Mouse (Mus musculus) neural tube, embryonic 14.5 days (tissue): ENCODE measurements around the gene Cit. TPM values are rescaled to one million over a fixed set of nuclear protein-coding genes. Genes with fewer than 3 reads are reported as not detected.

Source experiments
- ATAC-seq: fragments of 200-750 bp; cut with Nextera tagmentation; 2 replicates; pipeline ENCODE4 v1.8.0; 2017; ENCODE audit warnings: low read depth, mild to moderate bottlenecking, moderate TSS enrichment, moderate library complexity
- H3K27ac ChIP-seq: fragments of 300-500 bp; sonication (generic); 2 replicates; pipeline ENCODE4 v1.5.1; 2014; ENCODE audit warnings: low read depth, mild to moderate bottlenecking, control low read depth, low read length, moderate library complexity, mixed read lengths
- H3K27me3 ChIP-seq: fragments of 300-500 bp; sonication (generic); 2 replicates; pipeline ENCODE4 v1.6.1; 2014; ENCODE audit warnings: low read length; ENCODE audit not compliant: control insufficient read depth, insufficient read depth
- H3K36me3 ChIP-seq: fragments of 300-500 bp; sonication (generic); 2 replicates; pipeline ENCODE4 v1.6.1; 2014; ENCODE audit warnings: low read length, mixed read lengths; ENCODE audit not compliant: control insufficient read depth, insufficient read depth
- H3K4me1 ChIP-seq: fragments of 300-500 bp; sonication (generic); 2 replicates; pipeline ENCODE4 v1.6.1; 2014; ENCODE audit warnings: low read length; ENCODE audit not compliant: control insufficient read depth, insufficient read depth
- H3K4me2 ChIP-seq: fragments of 300-500 bp; sonication (generic); 2 replicates; pipeline ENCODE4 v1.6.1; 2014; ENCODE audit warnings: mild to moderate bottlenecking, low read depth, low read length, control low read depth
- H3K4me3 ChIP-seq: fragments of 300-500 bp; sonication (generic); 2 replicates; pipeline ENCODE4 v1.5.1; 2014; ENCODE audit warnings: low read depth, low read length, control low read depth, mixed read lengths
- H3K9ac ChIP-seq: fragments of 300-500 bp; sonication (generic); replicated peaks from 2 replicates; pipeline ENCODE4 v1.6.1; 2014; ENCODE audit warnings: low read depth, mild to moderate bottlenecking, control low read depth, low read length, mixed read lengths
- H3K9me3 ChIP-seq: fragments of 300-500 bp; sonication (generic); 2 replicates; pipeline ENCODE4 v1.6.1; 2016; ENCODE audit warnings: low read length; ENCODE audit not compliant: control insufficient read depth
- WGBS: fragments of 180-500 bp; shearing (Covaris S2); extraction: QIAGEN DNeasy Blood & Tissue Kit; methylation state at CpG from one replicate; pipeline ENCODE4 v1.1.7; 2014; 5-methylcytosine and 5-hydroxymethylcytosine counted together
- polyA plus RNA-seq: library from polyadenylated mRNA; unstranded; fragments of >200 nt; fragmentation: Nextera tagmentation; extraction: Ambion mirVana; gene quantifications from 2 replicates; pipeline ENCODE4 v1.2.1, GENCODE M21; 2014

The Cit gene
- polyA plus RNA-seq, 1 experiment from 2014 or later, result 34.0 TPM

GRCm38 (mm10) chr5:116003154-116003553, 158.1 kb downstream of the Cit start:
- H3K36me3 ChIP-seq, result no peaks in the 10 kb centered on the region
- H3K9me3 ChIP-seq, result no peaks in the 10 kb centered on the region
- H3K4me1 ChIP-seq, result peaks cover 4% of the 10 kb centered on the region; the same call in 1 of the 2 replicates
- H3K4me2 ChIP-seq, result no peak overlapping the region
- no peak overlapping the region for H3K27ac ChIP-seq
- no peak for ATAC-seq
- H3K9ac ChIP-seq, result no peak overlapping the region
- H3K4me3 ChIP-seq, result no peak overlapping the region
- no peaks in the 10 kb centered on the region for H3K27me3 ChIP-seq
- WGBS, result 91% methylated on average over 8 of the region's 8 CpGs

- H3K4me2 ChIP-seq, result no peak overlapping the region
- 27% methylated on average over 13 of the region's 13 CpGs for WGBS
- H3K9ac ChIP-seq, result no peak overlapping the region
- peaks cover 4% of the 10 kb centered on the region; the same call in 1 of the 2 replicates for H3K4me1 ChIP-seq
- H3K9me3 ChIP-seq, result no peaks in the 10 kb centered on the region
- no peak overlapping the region for H3K27ac ChIP-seq
- H3K27me3 ChIP-seq, result no peaks in the 10 kb centered on the region
- ATAC-seq, result peak; percentile 46
- H3K36me3 ChIP-seq, result no peaks in the 10 kb centered on the region
- H3K4me3 ChIP-seq, result no peak overlapping the region
These were observed 158.7 kb downstream of the Cit start for GRCm38 (mm10) chr5:116003825-116004224.

- no peaks in the 10 kb centered on the region for H3K9me3 ChIP-seq
- H3K27ac ChIP-seq, result 0 out of 2 replicates have a peak overlapping the region, but pooled peaks have one; percentile 22
- no peaks in the 10 kb centered on the region for H3K27me3 ChIP-seq
- no peak overlapping the region for H3K4me2 ChIP-seq
- no peak overlapping the region for H3K4me3 ChIP-seq
- no peak for ATAC-seq
- 70% methylated on average over 10 of the region's 10 CpGs for WGBS
- peaks cover 4% of the 10 kb centered on the region; the same call in 1 of the 2 replicates for H3K4me1 ChIP-seq
- no peaks in the 10 kb centered on the region for H3K36me3 ChIP-seq
- no peak overlapping the region for H3K9ac ChIP-seq
These were observed 159.2 kb downstream of the Cit start for GRCm38 (mm10) chr5:116004271-116004670.

DNA sequence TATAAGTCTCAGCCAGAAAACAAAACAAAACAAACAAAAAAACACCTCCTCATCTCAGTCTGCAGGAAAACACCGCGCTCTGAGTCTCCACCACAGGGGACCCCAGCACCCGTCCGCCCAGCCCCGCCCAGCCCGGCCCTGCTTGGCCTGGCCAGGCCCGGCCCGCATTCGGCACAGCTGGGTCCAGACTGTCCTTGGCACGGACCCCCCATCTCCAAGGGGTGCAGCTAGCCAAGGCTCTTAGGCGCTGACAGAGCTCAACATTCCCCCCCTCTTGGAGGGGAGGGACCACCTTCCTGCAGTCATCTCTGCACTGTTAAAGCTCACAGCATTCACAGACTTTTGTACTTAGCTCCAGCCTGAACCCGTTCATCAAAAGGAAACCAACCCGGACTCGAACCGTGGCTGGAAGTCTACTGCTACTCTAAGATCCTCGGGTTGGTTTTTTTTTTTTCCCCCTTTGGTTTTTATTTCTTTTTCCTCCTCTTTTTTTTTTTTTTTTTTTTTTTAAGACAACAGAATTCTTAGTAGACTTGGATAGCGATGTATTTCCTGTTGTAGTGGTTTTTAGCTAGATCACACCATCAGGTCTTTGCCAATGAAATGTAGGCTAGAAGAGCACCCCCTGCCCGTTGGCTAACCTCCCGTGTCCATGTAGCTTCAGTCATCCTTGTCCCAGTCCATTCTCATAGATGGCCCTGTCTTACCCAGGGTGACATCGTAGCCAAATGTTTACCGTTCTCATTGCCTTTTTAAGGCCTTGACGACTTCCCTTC, 161.4 kb downstream of the Cit start:
- Histone ChIP-seq H3K4me1 (peaks cover 4% of the 10 kb centered on the region; the same call in 1 of the 2 replicates), H3K36me3 (no peaks in the 10 kb centered on the region), H3K9me3 (no peaks in the 10 kb centered on the region), H3K4me2 (no peak overlapping the region), H3K27ac (no peak overlapping the region), H3K4me3 (no peak overlapping the region), H3K9ac (no peak overlapping the region), H3K27me3 (no peaks in the 10 kb centered on the region)
- no peak for ATAC-seq
- 63% methylated on average over 22 of the region's 22 CpGs for WGBS

- peaks cover 4% of the 10 kb centered on the region; the same call in 1 of the 2 replicates for H3K4me1 ChIP-seq
- H3K4me2 ChIP-seq, result no peak overlapping the region
- no peaks in the 10 kb centered on the region for H3K36me3 ChIP-seq
- no peak for ATAC-seq
- H3K27ac ChIP-seq, result no peak overlapping the region
- 87% methylated on average over 13 of the region's 13 CpGs for WGBS
- no peak overlapping the region for H3K4me3 ChIP-seq
- no peaks in the 10 kb centered on the region for H3K9me3 ChIP-seq
- no peak overlapping the region for H3K9ac ChIP-seq
- no peaks in the 10 kb centered on the region for H3K27me3 ChIP-seq
These were observed 162.6 kb downstream of the Cit start for GRCm38 (mm10) chr5:116007723-116008122.

- 84% methylated on average over 15 of the region's 15 CpGs for WGBS
- no peak overlapping the region for H3K9ac ChIP-seq
- H3K27ac ChIP-seq, result no peak overlapping the region
- peaks cover 2% of the 10 kb centered on the region; the same call in 1 of the 2 replicates for H3K4me1 ChIP-seq
- H3K27me3 ChIP-seq, result no peaks in the 10 kb centered on the region
- peaks cover 12% of the 10 kb centered on the region for H3K36me3 ChIP-seq
- no peaks in the 10 kb centered on the region for H3K9me3 ChIP-seq
- no peak overlapping the region for H3K4me2 ChIP-seq
- no peak overlapping the region for H3K4me3 ChIP-seq
- no peak for ATAC-seq
These were observed 164.2 kb downstream of the Cit start for GRCm38 (mm10) chr5:116009091-116009851.

DNA sequence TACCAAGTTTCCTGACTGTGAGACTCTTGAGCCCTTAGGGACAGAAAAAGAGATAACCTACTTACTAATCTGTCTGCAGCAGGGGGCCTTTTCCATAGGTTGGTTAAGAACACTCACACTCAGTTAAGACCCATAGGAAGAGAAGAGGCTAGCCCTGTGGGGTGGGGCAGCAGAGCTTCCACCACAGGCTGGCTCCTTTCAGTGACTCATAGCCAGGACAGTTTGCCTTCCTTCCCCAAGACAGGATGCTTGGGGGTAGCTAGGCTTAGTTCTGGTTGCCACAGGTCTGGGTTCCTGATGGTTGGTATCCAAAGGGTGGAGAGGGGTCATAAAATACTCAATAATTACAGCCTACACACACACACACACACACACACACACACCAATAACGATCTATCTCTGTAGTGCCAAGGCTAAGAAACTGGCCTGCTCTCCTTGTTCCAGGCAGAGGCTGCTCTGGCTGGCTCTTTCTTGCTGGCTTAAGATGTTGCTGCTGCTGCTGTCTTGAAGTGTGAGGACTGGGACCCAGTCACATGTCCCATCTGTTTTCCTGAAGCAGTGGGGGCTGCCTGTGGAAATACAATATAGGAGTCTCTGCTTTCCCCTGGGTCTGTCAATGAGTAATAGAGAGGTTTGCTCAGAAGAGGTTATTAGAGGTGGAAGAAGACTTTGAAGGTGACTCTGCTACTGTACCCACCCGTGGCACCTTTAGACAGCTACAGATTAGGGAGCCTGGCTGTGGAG, 165.0 kb downstream of the Cit start:
- no peak for ATAC-seq
- WGBS, result 87% methylated on average over 2 of the region's 2 CpGs
- Histone ChIP-seq H3K27ac (no peak overlapping the region), H3K36me3 (peaks cover 20% of the 10 kb centered on the region), H3K4me2 (no peak overlapping the region), H3K9me3 (no peaks in the 10 kb centered on the region), H3K27me3 (no peaks in the 10 kb centered on the region), H3K4me1 (no peaks in the 10 kb centered on the region), H3K4me3 (no peak overlapping the region), H3K9ac (no peak overlapping the region)

DNA sequence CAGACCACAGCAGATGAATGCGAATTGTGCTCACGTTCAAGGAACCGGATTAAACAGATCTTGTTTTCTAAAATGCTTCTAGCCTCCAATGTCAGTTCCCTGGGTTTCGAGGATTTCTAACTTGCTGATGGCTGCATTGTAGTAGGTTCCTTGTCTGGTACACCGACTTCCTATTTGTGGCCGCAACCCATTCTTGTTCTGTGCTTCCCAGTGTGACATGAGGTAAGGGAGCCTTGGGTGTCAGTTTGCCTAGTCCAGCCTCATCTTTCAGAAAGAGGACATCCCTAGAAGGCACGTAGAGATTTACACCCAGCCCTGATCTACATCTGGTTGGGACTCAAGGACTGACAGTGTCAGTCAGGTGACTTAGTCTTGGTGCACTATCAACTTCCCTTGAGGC, 166.6 kb downstream of the Cit start:
- Histone ChIP-seq H3K4me2 (no peak overlapping the region), H3K27ac (no peak overlapping the region), H3K27me3 (no peaks in the 10 kb centered on the region), H3K9ac (no peak overlapping the region), H3K36me3 (peaks cover 35% of the 10 kb centered on the region), H3K9me3 (no peaks in the 10 kb centered on the region), H3K4me1 (no peaks in the 10 kb centered on the region), H3K4me3 (no peak overlapping the region)
- WGBS, result 94% methylated on average over 7 of the region's 7 CpGs
- ATAC-seq, result no peak
